Mouse (Mus musculus) myocyte (in vitro differentiated cells): ENCODE measurements around the gene Xlr5c. TPM values are rescaled to one million over a fixed set of nuclear protein-coding genes. Genes with fewer than 3 reads are reported as not detected.
"Not testable (repeated sequence)": the region's sequence is repeated elsewhere in the genome, so short reads cannot be mapped to it uniquely, and the experiment has no call there.

Experiments
- H3K27me3 ChIP-seq: one replicate; pipeline ENCODE4 v1.6.1; 2011; ENCODE audit not compliant: control insufficient read depth, insufficient read depth, insufficient read length
- H3K36me3 ChIP-seq: one replicate; pipeline ENCODE4 v1.6.1; 2011; ENCODE audit not compliant: control insufficient read depth, insufficient read depth
- H3K4me2 ChIP-seq: one replicate; pipeline ENCODE4 v1.6.1; 2011; ENCODE audit warnings: low read depth, control low read depth
- H3K4me3 ChIP-seq: one replicate; pipeline ENCODE4 v1.5.1; 2011; ENCODE audit warnings: mild to moderate bottlenecking, control low read depth, moderate library complexity
- H3K79me2 ChIP-seq: one replicate; pipeline ENCODE4 v1.6.1; 2011; ENCODE audit not compliant: control insufficient read depth, insufficient read depth
- H3ac ChIP-seq: one replicate; pipeline ENCODE4 v1.6.1; 2011; ENCODE audit not compliant: control insufficient read depth, insufficient read length
- CEBPB ChIP-seq: IDR thresholded peaks from 2 replicates; pipeline ENCODE4 v1.6.1; 2011; ENCODE audit warnings: mild to moderate bottlenecking, moderate library complexity; ENCODE audit not compliant: poor library complexity, insufficient read depth, severe bottlenecking
- E2F4 ChIP-seq: IDR thresholded peaks from one replicate; pipeline ENCODE4 v1.6.1; 2011; ENCODE audit warnings: mild to moderate bottlenecking, control low read depth, moderate library complexity; ENCODE audit not compliant: insufficient read depth
- MAX ChIP-seq: IDR thresholded peaks from one replicate; pipeline ENCODE4 v1.6.1; 2011; ENCODE audit warnings: low read depth, mild to moderate bottlenecking, control low read depth
- MYOD1 ChIP-seq, 3 experiments: IDR thresholded peaks; one replicate each; pipeline ENCODE4 v1.6.1; 2011; ENCODE audit warnings: control low read depth in 2 of 3, low read depth in 2 of 3, mild to moderate bottlenecking in 2 of 3, moderate library complexity in 1 of 3; ENCODE audit not compliant: insufficient read length in 2 of 3, control insufficient read depth in 1 of 3
- MYOG ChIP-seq, 3 experiments: IDR thresholded peaks; one replicate each; pipeline ENCODE4 v1.6.1; 2011; ENCODE audit warnings: control low read depth in 2 of 3, low read depth in 2 of 3, mild to moderate bottlenecking in 2 of 3; ENCODE audit not compliant: insufficient read length in 2 of 3, control insufficient read depth in 1 of 3, insufficient read depth in 1 of 3
- POLR2A ChIP-seq: IDR thresholded peaks from one replicate; pipeline ENCODE4 v1.6.1; 2011; ENCODE audit warnings: low read depth, mild to moderate bottlenecking, control low read depth, moderate library complexity; ENCODE audit not compliant: insufficient read length
- POLR2AphosphoS2 ChIP-seq: IDR thresholded peaks from one replicate; pipeline ENCODE4 v1.6.1; 2011; ENCODE audit warnings: low read depth, control low read depth; ENCODE audit not compliant: insufficient read length
- REST ChIP-seq: IDR thresholded peaks from one replicate; pipeline ENCODE4 v1.6.1; 2011; ENCODE audit warnings: mild to moderate bottlenecking, control low read depth, moderate library complexity; ENCODE audit not compliant: insufficient read depth, insufficient read length
- SRF ChIP-seq: IDR thresholded peaks from one replicate; pipeline ENCODE4 v1.6.1; 2011; ENCODE audit warnings: low read depth; ENCODE audit not compliant: control insufficient read depth, insufficient read length
- TCF12 ChIP-seq: IDR thresholded peaks from one replicate; pipeline ENCODE4 v1.6.1; 2011; ENCODE audit warnings: mild to moderate bottlenecking, control low read depth; ENCODE audit not compliant: poor library complexity, insufficient read depth, severe bottlenecking
- TCF3 ChIP-seq: IDR thresholded peaks from one replicate; pipeline ENCODE4 v1.6.1; 2011; ENCODE audit warnings: low read depth, control low read depth; ENCODE audit not compliant: insufficient read length
- USF1 ChIP-seq: IDR thresholded peaks from one replicate; pipeline ENCODE4 v1.6.1; 2011; ENCODE audit warnings: low read depth, mild to moderate bottlenecking, control low read depth, moderate library complexity
- polyA plus RNA-seq: library from polyadenylated mRNA; unstranded; fragments of >200 nt; fragmentation: generic; extraction: Trizol; gene quantifications from one replicate; pipeline ENCODE4 v1.2.1, GENCODE M21; 2012; ENCODE audit warnings: missing spikeins

Xlr5c gene
- polyA plus RNA-seq = not detected

DNA sequence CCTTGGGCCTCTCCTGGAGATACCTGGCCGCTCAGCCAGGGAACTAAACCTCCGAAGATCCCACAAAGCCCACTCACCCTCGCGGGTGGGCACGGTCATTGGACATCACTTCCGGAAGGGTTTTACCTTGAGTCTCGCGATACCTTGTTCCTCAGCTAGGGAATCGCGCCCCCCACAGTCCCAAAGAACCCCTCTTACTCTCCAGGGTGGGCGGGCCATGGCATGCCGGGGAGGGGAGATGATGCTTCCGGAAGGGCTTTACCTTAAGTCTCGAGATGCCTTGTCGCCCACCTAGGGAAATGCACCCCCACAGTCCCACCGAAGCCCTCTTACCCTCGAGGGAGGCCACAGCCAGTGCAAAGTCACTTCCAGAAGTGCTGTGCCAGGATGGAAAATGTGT lies at the start of gene Xlr5c, which contains the start of gene Xlr5a:
Gene Xlr5c, minus strand, starts transcription at position 101 of the 400 bp plus-strand sequence.
Gene Xlr5a, minus strand, starts transcription at position 101 of the 400 bp plus-strand sequence.
- not testable (repeated sequence) for H3K36me3 ChIP-seq, H3K27me3 ChIP-seq, H3K4me3 ChIP-seq, H3K4me2 ChIP-seq, H3ac ChIP-seq, H3K79me2 ChIP-seq

DNA sequence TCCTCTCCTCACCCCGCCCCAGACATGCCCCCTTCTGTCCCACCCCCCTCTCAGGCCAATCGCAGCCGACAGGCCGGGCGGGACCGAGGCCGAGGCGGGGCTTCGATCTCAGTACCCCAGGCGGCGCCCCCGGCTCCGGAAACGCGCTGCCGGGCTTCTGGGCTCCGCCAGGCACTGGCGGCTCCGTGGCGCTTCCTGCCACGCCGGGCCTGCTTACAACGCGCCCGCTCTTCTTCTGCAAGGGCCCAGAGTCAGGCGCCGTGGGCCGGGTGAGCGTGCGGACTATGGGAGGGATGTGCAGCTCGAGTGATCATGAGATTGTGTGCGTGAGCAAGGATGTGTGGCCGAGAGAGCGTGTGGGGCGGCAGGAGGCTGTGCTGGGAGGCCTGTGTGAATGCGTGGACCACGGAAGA lies 49.7 kb upstream of the Xlr5c start, which contains the start of gene Zfp275:
Gene Zfp275, plus strand, starts transcription at position 139 of the 413 bp plus-strand sequence.
- H3K4me2 ChIP-seq = peak within 1 kb of the TSS; percentile 69
- peak within 1 kb of the TSS; percentile 34 for H3ac ChIP-seq
- H3K36me3 ChIP-seq = peaks cover 5% of the 10 kb centered on the region
- H3K79me2 ChIP-seq = peaks cover 22% of the 10 kb centered on the region
- TF ChIP-seq MYOG (IDR thresholded peaks at IDR 0.05; ENCODE audit: control insufficient read depth in 1 of 3, insufficient read depth in 1 of 3, insufficient read length in 2 of 3, low read depth in 2 of 3) (no peak), POLR2A (peak; percentile 76), POLR2AphosphoS2 (peak; percentile 57)
- H3K27me3 ChIP-seq = no peaks in the 10 kb centered on the region
- peak within 1 kb of the TSS; percentile 49 for H3K4me3 ChIP-seq

DNA sequence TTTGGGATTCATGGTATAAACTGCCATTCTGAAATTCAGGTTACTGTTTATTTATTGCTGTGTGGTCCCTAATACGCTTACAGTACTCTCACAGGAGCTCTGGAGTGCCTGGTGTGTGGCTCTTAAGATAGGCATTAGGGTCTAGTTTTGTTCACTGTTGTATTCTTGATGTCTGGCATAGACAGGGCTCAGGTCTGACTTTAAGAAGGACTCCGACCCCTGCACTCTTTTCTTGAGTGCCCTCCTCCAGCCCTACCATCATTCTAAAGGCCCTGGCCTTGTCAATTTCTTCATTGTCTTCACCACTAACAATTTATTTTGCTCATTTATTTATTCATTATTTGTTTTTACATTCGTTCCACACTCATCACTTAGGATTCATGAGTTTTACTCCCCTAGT lies 49.3 kb upstream of the Xlr5c start:
- Histone ChIP-seq H3K36me3 (peaks cover 5% of the 10 kb centered on the region), H3ac (peak overlapping the region; percentile 34), H3K79me2 (peaks cover 18% of the 10 kb centered on the region), H3K27me3 (no peaks in the 10 kb centered on the region), H3K4me3 (peak overlapping the region; percentile 49), H3K4me2 (peak overlapping the region; percentile 45)
- no peak for TF ChIP-seq MYOD1 (IDR thresholded peaks at IDR 0.05; ENCODE audit: control insufficient read depth in 1 of 3, insufficient read length in 2 of 3, low read depth in 2 of 3)

DNA sequence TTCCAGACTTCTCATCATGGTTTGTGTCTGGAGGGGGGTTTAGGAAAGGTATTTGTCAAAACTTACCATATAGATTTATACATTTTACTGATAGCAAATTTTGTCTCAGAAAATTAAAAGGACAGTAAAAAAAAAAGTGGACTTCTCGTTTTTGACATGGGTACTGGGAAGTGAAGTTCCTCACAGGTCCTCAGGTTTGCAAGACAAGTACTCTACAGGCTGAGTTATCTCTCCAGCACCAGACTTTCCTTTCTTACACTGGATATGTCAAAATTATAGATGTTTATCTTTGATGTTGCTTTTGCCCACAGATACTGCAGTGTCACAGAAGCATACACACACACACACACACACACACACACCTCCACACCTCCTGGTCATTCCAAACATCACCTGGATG lies 48.7 kb upstream of the Xlr5c start:
- H3K4me2 ChIP-seq = no peak overlapping the region
- no peak overlapping the region for H3ac ChIP-seq
- H3K4me3 ChIP-seq = no peak overlapping the region
- no peaks in the 10 kb centered on the region for H3K27me3 ChIP-seq
- no peak for TF ChIP-seq TCF3
- no peak for TF ChIP-seq TCF12
- TF ChIP-seq MYOD1 (IDR thresholded peaks at IDR 0.05; ENCODE audit: control insufficient read depth in 1 of 3, insufficient read length in 2 of 3, low read depth in 2 of 3) = no peak
- no peak for TF ChIP-seq CEBPB
- TF ChIP-seq POLR2AphosphoS2 = no peak
- TF ChIP-seq MAX = no peak
- TF ChIP-seq POLR2A = no peak
- no peak for TF ChIP-seq USF1
- no peak for TF ChIP-seq E2F4
- TF ChIP-seq REST = no peak
- no peak for TF ChIP-seq MYOG (IDR thresholded peaks at IDR 0.05; ENCODE audit: control insufficient read depth in 1 of 3, insufficient read depth in 1 of 3, insufficient read length in 2 of 3, low read depth in 2 of 3)
- no peak for TF ChIP-seq SRF
- H3K79me2 ChIP-seq = peaks cover 12% of the 10 kb centered on the region
- peaks cover 5% of the 10 kb centered on the region for H3K36me3 ChIP-seq

DNA sequence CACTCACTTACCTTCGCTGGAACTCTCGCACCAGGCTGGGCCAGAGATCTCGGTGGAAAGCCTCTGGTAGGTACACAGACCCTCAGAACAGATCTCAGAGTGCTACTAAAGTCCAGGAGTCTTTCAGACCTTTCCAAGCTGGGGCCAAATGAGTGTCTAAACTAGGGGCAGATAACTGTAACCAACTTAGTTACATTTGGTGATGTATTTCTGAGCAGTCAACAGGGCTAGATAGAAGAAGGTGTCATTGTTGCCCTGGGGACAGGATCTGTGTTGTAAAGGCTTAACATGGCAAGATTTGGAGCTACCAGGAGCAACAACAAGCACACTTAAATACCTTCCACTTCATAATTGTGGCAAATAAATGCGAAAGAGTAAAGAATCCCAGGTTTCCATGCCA lies 44.0 kb upstream of the Xlr5c start, which contains the start of gene Gm45015:
Gene Gm45015, minus strand, starts transcription at position 101 of the 400 bp plus-strand sequence.
- no peaks in the 10 kb centered on the region for H3K36me3 ChIP-seq
- no peak within 1 kb of the TSS for H3K4me3 ChIP-seq
- H3ac ChIP-seq = no peak within 1 kb of the TSS

More for the DNA sequence above, 44.0 kb upstream of the Xlr5c start, which contains the start of gene Gm45015:
- Histone ChIP-seq H3K79me2 (no peaks in the 10 kb centered on the region), H3K27me3 (no peaks in the 10 kb centered on the region), H3K4me2 (no peak within 1 kb of the TSS)
- TF ChIP-seq POLR2A = no peak
- TF ChIP-seq POLR2AphosphoS2 = no peak
- no peak for TF ChIP-seq MYOG (IDR thresholded peaks at IDR 0.05; ENCODE audit: control insufficient read depth in 1 of 3, insufficient read depth in 1 of 3, insufficient read length in 2 of 3, low read depth in 2 of 3)
- TF ChIP-seq TCF3 = no peak
- TF ChIP-seq REST = no peak
- TF ChIP-seq SRF = no peak
- no peak for TF ChIP-seq CEBPB
- TF ChIP-seq MAX = no peak
- TF ChIP-seq E2F4 = no peak
- no peak for TF ChIP-seq USF1
- no peak for TF ChIP-seq TCF12
- TF ChIP-seq MYOD1 (IDR thresholded peaks at IDR 0.05; ENCODE audit: control insufficient read depth in 1 of 3, insufficient read length in 2 of 3, low read depth in 2 of 3) = no peak
